Mouse (Mus musculus): ENCODE measurements at regions not wholly inside any gene's neighbourhood (a gene's known extent, or its start where the extent isn't known, plus 50 kb on each side); places are given as distances from the start of the nearest gene placed in this dataset.

GRCm38 (mm10) chr4:67673961-67674360 is 846.6 kb downstream of the Tlr4 start:
- TF ChIP-seq EP300 (IDR thresholded peaks at IDR 0.05; ENCODE audit: insufficient read depth, low read depth, low read length): no peak
- no peak for TF ChIP-seq CTCF (IDR thresholded peaks at IDR 0.05)
- no peak for TF ChIP-seq POLR2A (IDR thresholded peaks at IDR 0.05; ENCODE audit: insufficient read depth, low read depth, low read length)

All from heart, adult 2 months (tissue).